Mouse (Mus musculus) kidney, embryonic 15.5 days (tissue): ENCODE measurements around the gene Cfap58. TPM values are rescaled to one million over a fixed set of nuclear protein-coding genes. Genes with fewer than 3 reads are reported as not detected.

Experiments used
- ATAC-seq: fragments of 200-750 bp; cut with Nextera tagmentation; replicated peaks from 2 replicates; pipeline ENCODE4 v1.8.0; 2017; ENCODE audit warnings: moderate TSS enrichment; ENCODE audit not compliant: low FRiP score
- H3K27ac ChIP-seq: fragments of 300-500 bp; sonication (generic); 2 replicates; pipeline ENCODE4 v1.5.1; 2015; ENCODE audit warnings: mild to moderate bottlenecking, inconsistent platforms
- H3K27me3 ChIP-seq: fragments of 300-500 bp; sonication (generic); 2 replicates; pipeline ENCODE4 v1.6.1; 2015; ENCODE audit warnings: inconsistent platforms
- H3K36me3 ChIP-seq: fragments of 300-500 bp; sonication (generic); 2 replicates; pipeline ENCODE4 v1.6.1; 2015; ENCODE audit warnings: inconsistent platforms
- H3K4me1 ChIP-seq: fragments of 300-500 bp; sonication (generic); 2 replicates; pipeline ENCODE4 v1.6.1; 2015; ENCODE audit warnings: inconsistent platforms
- H3K4me2 ChIP-seq: fragments of 300-500 bp; sonication (generic); 2 replicates; pipeline ENCODE4 v1.6.1; 2015; ENCODE audit warnings: moderate library complexity, mild to moderate bottlenecking, inconsistent platforms
- H3K4me3 ChIP-seq: fragments of 300-500 bp; sonication (generic); replicated peaks from 2 replicates; pipeline ENCODE4 v1.5.1; 2015; ENCODE audit warnings: mild to moderate bottlenecking, inconsistent platforms
- H3K9ac ChIP-seq: fragments of 300-500 bp; sonication (generic); 2 replicates; pipeline ENCODE4 v1.6.1; 2015; ENCODE audit warnings: mild to moderate bottlenecking, inconsistent platforms
- H3K9me3 ChIP-seq: fragments of 300-500 bp; sonication (generic); replicated peaks from 2 replicates; pipeline ENCODE4 v1.6.1; 2016; ENCODE audit warnings: inconsistent platforms
- WGBS: fragments of 180-500 bp; shearing (Covaris S2); methylation state at CpG from one replicate; pipeline ENCODE4 v1.1.7; 2015; ENCODE audit warnings: mixed read lengths; 5-methylcytosine and 5-hydroxymethylcytosine counted together
- polyA plus RNA-seq: library from polyadenylated mRNA; unstranded; fragments of >200 nt; fragmentation: Nextera tagmentation; extraction: Ambion mirVana; gene quantifications from 2 replicates; pipeline ENCODE4 v1.2.1, GENCODE M21; 2015

The Cfap58 gene
- polyA plus RNA-seq, 1 experiment from 2014 or later, result not detected

DNA sequence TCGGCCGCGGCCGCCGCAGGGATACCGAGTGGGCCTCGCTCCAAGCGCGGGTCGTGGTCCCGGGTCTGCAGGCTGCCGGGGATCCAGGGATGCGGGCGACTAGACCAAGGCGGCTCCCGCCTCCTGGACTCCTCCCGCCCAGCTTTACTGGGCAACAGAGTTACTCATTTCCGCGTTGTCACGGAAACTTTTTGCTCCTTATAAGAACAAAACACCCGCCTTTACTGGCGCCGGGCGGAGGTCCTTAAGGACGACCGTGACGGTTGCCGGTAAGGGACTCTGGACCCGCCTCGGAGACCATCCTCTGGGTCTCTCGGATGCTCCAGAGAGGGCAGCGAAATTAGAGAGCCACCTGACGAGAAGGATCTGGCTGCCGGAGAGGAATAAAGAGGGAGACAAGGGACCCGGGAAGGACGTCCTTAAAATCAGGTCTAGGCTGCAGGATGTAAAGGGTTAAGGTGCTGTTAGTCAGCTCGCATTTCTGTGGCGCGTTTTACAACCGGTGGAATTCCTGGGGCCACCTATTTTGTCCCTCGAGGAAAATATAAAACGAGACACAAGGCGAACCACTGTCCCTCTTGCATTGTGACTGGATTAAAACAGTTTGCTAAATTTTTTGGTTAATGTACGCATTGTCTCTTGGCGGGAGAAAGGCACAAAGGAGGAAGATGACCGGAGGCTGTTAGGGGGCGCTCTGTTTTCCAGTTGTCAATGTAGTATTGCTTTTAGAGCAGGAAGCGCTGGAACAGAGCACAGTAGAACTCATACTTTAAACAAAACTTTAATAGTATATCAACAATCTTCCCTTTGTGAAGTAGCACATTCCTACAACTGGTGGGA is 18.1 kb upstream of the Cfap58 start, which contains the start of the genes Cfap43 and Itprip:
TSS of gene Cfap43 (minus strand) at position 162 of the 840 bp plus-strand sequence.
TSS of gene Itprip (minus strand) at position 174 of the 840 bp plus-strand sequence.
- under 1% methylated on average over 48 of the region's 48 CpGs for WGBS
- ATAC-seq, result peak; percentile 89

DNA sequence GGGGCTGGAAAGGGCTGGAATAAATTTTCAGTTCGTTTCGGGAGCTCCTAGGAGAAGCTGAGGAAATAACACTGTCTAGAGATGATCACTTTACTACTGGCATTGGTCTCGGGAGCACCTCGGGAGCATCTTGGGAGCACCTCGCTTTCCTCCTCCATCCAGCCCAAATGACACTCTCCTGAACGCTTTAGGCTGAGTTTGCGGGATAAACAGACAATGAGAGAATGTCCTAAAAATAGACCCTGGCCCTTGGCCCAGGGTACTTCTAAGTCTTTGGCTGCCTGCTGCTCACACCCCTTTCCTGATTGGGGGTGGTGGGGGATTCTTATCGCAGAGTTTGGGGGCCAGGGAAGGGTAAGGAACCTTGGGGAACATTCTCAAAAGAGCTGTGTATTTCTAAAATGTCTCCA is 17.5 kb upstream of the Cfap58 start:
- peak overlapping the region; percentile 98 for H3K27ac ChIP-seq
- H3K4me3 ChIP-seq, result peak overlapping the region; percentile 90
- peaks cover 24% of the 10 kb centered on the region for H3K4me1 ChIP-seq
- peak; percentile 3; the same call in 1 of the 2 replicates for ATAC-seq
- H3K27me3 ChIP-seq, result no peaks in the 10 kb centered on the region
- peak overlapping the region; percentile 87 for H3K9ac ChIP-seq
- no peaks in the 10 kb centered on the region for H3K36me3 ChIP-seq
- no peaks in the 10 kb centered on the region for H3K9me3 ChIP-seq
- H3K4me2 ChIP-seq, result peak overlapping the region; percentile 78
- WGBS, result 2% methylated on average over 8 of the region's 8 CpGs

More for the DNA sequence above, 18.1 kb upstream of the Cfap58 start, which contains the start of the genes Cfap43 and Itprip:
- Histone ChIP-seq H3K27ac (peak within 1 kb of the TSS; percentile 98), H3K9me3 (no peaks in the 10 kb centered on the region), H3K4me2 (peak within 1 kb of the TSS; percentile 78), H3K4me3 (peak within 1 kb of the TSS; percentile 90), H3K9ac (peak within 1 kb of the TSS; percentile 87), H3K4me1 (peaks cover 24% of the 10 kb centered on the region), H3K27me3 (no peaks in the 10 kb centered on the region), H3K36me3 (0 out of 2 replicates have a peak, but pooled peaks cover under 1% of the 10 kb centered on the region)

DNA sequence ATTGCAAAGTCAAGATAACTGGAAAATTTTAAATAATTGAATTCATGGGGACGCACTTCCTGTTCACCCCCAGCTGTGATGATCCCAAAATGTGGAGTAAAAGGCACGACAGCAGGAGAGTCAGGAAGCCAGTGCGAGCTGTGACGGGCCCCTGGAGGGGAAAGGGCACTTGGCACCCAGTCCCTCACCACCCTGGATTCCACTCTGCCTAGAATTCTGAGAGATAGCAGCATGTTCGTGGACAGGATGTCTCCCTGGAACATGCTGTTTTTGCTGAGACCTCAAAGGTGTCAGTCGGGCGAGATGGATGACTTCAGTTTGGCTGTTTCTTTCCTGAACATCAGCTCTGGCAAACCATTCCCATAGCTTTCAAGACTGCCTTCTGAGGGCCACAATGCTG is 11.7 kb upstream of the Cfap58 start:
- H3K9me3 ChIP-seq, result 0 out of 2 replicates have a peak, but pooled peaks cover 4% of the 10 kb centered on the region
- H3K4me3 ChIP-seq, result no peak overlapping the region
- no peaks in the 10 kb centered on the region for H3K27me3 ChIP-seq
- H3K9ac ChIP-seq, result no peak overlapping the region
- H3K4me1 ChIP-seq, result peaks cover 9% of the 10 kb centered on the region
- 67% methylated on average over 7 of the region's 7 CpGs for WGBS
- H3K4me2 ChIP-seq, result no peak overlapping the region
- no peaks in the 10 kb centered on the region for H3K36me3 ChIP-seq
- 0 out of 2 replicates have a peak overlapping the region, but pooled peaks have one; percentile 14 for H3K27ac ChIP-seq
- no peak for ATAC-seq

DNA sequence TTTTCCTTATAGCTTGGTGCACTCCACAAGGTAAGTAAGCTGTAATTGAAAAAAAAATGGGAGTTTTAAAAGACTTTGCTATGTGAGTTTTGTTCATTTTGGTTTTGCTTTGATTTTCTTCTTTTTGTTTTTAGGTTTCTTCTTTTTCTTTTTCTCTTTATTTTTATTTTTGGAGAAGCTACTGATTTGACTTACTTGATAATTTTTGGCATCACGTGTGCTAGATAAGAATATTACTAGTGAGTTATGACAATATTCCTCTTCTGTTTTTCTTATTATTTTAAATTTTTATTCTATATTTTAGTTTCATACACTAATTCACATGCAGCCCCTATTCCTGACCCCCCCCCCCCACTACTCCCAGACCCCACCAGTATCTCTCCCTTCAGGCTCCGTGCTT is 10.4 kb upstream of the Cfap58 start:
- no peak overlapping the region for H3K9ac ChIP-seq
- H3K4me3 ChIP-seq, result no peak overlapping the region
- 94% methylated on average over 2 of the region's 2 CpGs for WGBS
- 0 out of 2 replicates have a peak, but pooled peaks cover 4% of the 10 kb centered on the region for H3K9me3 ChIP-seq
- H3K4me1 ChIP-seq, result peaks cover 9% of the 10 kb centered on the region
- no peak overlapping the region for H3K4me2 ChIP-seq
- ATAC-seq, result no peak
- no peak overlapping the region for H3K27ac ChIP-seq
- no peaks in the 10 kb centered on the region for H3K36me3 ChIP-seq
- H3K27me3 ChIP-seq, result no peaks in the 10 kb centered on the region

DNA sequence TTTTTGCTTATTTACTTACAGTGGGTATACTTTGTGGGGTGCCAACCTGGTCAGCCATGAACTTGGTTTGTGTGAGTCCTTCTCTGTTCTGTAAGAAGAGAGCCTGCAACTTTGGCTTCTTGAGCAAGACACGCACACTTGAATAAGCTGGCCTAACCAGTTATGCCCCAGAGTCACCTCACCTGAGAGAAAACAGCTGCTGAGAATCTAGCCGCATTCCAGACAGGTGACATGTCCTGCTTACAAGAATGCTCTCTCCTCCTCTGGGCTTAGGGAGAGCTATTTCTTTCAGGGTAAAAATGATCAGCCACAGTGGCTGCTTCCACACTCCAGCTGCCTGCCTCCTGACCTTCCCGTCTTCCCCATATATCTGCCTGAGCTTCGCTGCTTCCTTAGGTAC is 8.4 kb upstream of the Cfap58 start:
- H3K4me2 ChIP-seq, result no peak overlapping the region
- H3K27ac ChIP-seq, result 0 out of 2 replicates have a peak overlapping the region, but pooled peaks have one; percentile 10
- 55% methylated on average over 4 of the region's 4 CpGs for WGBS
- H3K9ac ChIP-seq, result no peak overlapping the region
- no peaks in the 10 kb centered on the region for H3K27me3 ChIP-seq
- no peaks in the 10 kb centered on the region for H3K36me3 ChIP-seq
- H3K4me1 ChIP-seq, result peaks cover 9% of the 10 kb centered on the region
- no peak for ATAC-seq
- H3K9me3 ChIP-seq, result 0 out of 2 replicates have a peak, but pooled peaks cover 4% of the 10 kb centered on the region
- H3K4me3 ChIP-seq, result no peak overlapping the region

DNA sequence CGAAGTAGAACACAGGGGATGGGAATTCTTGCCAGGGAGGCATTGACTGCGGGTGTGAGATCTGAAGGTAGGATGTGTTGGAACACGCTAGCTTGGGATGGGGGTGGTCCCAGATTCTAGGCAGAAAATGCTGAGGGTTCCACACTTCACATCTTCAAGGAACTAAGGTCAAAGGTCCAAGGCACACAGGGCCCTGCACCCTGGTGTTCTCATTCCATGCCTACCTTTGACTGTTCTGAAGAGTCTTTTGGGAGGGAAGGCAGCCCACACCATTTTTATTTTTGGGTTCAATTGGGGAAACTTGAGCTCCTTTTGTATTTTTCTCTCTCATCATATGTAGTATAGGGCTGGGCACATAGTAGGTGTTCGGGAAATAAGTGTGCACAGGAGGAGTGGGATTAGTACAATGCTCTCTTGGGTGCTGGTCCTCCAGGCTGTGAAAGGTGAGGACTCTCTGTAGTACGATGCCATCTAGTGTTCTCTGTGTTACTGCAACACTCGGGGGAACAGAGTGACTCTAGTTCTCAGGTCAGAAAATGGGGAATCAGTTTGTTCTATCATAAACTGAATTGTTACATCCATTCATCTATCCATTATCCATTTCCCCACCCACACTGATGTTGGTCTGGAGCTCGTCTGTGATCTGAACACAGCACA is 5.4 kb upstream of the Cfap58 start:
- 40% methylated on average over 7 of the region's 7 CpGs for WGBS
- Histone ChIP-seq H3K27ac (no peak overlapping the region), H3K9me3 (0 out of 2 replicates have a peak, but pooled peaks cover 4% of the 10 kb centered on the region), H3K4me2 (no peak overlapping the region), H3K9ac (no peak overlapping the region), H3K36me3 (no peaks in the 10 kb centered on the region), H3K4me1 (peaks cover 11% of the 10 kb centered on the region), H3K27me3 (no peaks in the 10 kb centered on the region), H3K4me3 (no peak overlapping the region)
- peak; percentile 67; the same call in 1 of the 2 replicates for ATAC-seq

DNA sequence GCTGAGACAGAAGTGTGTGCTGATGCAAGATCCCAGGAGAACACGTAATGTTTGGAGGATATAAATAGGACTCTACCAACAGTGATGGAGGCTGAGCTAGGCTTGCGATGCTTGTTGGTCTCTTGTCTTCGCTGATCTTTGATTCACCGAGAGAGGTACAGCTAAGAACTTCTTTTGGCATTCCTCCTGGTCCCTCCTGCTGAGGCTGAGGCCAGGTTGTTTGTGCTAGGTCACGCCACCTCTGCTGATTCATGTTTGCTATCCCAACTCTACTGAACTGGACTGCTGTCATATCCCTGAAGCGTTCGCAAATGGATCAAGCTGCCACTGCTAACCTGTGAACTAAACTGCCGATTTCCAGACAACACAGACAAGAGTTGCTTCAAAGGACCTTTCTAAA is 3.3 kb upstream of the Cfap58 start:
- no peak for ATAC-seq
- 95% methylated on average over 8 of the region's 8 CpGs for WGBS

DNA sequence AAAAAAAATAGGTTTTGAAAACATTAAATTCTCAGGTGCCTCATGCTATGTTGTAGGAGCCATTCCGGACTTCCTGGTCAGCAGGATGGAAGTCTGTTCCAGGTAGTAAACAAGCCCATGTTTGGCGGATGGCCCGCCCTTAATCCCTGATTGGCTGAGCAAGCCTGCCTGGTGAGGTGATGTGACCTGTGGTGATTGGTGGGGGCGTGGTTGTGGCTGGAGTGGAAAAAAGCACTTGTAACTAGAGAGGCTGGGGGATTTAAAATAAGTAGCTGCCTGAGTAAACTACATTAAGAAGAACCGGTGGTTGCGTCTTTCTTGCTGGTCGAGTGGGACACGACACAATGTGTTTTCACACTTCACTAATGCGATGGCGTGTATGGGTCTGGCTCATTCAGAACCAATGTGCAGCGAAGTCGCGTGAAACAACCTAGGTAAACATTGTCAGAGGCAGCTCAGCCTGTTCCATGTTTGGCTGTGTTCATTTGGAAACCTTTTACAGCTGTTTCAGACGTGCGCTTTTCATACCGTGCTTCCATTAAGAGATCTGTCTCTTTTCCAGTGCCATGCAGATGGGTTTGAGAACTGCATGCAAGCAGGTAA is 2.7 kb upstream of the Cfap58 start:
- Histone ChIP-seq H3K36me3 (no peaks in the 10 kb centered on the region), H3K4me3 (no peak overlapping the region), H3K9me3 (no peaks in the 10 kb centered on the region), H3K9ac (no peak overlapping the region), H3K4me2 (no peak overlapping the region), H3K4me1 (peaks cover 13% of the 10 kb centered on the region), H3K27me3 (peaks cover 13% of the 10 kb centered on the region), H3K27ac (no peak overlapping the region)
- no peak for ATAC-seq
- 73% methylated on average over 16 of the region's 16 CpGs for WGBS

More for the DNA sequence above, 3.3 kb upstream of the Cfap58 start:
- no peak overlapping the region for H3K4me3 ChIP-seq
- no peak overlapping the region for H3K9ac ChIP-seq
- H3K4me1 ChIP-seq, result peaks cover 19% of the 10 kb centered on the region
- no peak overlapping the region for H3K4me2 ChIP-seq
- H3K27ac ChIP-seq, result no peak overlapping the region
- peaks cover 13% of the 10 kb centered on the region for H3K27me3 ChIP-seq
- H3K36me3 ChIP-seq, result no peaks in the 10 kb centered on the region
- no peaks in the 10 kb centered on the region for H3K9me3 ChIP-seq

DNA sequence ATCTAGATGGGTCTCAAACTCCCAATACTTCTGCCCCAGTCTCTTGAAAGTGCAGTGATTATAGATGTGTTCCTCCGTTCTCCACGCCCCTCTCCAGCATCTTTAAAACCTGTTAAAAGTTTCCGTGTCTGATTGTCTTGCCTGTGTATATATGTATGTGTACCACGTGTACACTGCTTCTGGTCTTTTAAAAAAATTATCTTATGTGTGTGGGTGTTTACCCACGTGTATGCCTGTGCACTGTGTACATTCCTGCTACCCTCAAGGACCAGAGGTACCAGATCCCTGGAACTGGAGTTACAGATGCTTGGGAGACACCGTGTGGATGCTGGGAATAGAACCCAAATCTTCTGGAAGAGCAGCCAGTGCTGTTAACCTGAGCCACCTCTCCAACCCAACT is 1.9 kb upstream of the Cfap58 start:
- WGBS, result 87% methylated on average over 6 of the region's 6 CpGs
- no peak overlapping the region for H3K4me2 ChIP-seq
- no peaks in the 10 kb centered on the region for H3K9me3 ChIP-seq
- H3K4me3 ChIP-seq, result no peak overlapping the region
- ATAC-seq, result no peak
- H3K27ac ChIP-seq, result no peak overlapping the region
- H3K4me1 ChIP-seq, result peaks cover 12% of the 10 kb centered on the region
- no peaks in the 10 kb centered on the region for H3K36me3 ChIP-seq
- peaks cover 19% of the 10 kb centered on the region for H3K27me3 ChIP-seq
- H3K9ac ChIP-seq, result no peak overlapping the region

DNA sequence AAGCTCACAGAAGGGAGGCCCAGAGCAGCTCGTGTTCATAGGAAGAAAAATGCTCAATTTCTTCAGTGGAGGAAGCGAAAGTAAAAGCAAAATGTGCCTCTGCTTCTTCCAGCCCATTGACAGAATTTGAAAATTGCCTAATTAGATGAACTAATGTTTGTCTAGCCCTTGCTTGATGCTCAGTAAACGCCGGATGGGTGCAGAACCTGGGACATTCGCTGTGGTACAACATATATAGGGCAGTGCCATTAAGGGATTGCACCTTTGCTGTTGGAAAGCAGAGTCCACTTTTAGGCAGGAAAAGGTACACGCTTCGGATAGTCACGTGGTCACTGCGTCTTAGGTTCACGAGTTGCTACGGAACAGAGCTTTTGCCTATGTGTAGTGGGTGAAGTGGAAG is 985 bp upstream of the Cfap58 start:
- no peak overlapping the region for H3K27ac ChIP-seq
- no peak for ATAC-seq
- WGBS, result 93% methylated on average over 11 of the region's 11 CpGs

DNA sequence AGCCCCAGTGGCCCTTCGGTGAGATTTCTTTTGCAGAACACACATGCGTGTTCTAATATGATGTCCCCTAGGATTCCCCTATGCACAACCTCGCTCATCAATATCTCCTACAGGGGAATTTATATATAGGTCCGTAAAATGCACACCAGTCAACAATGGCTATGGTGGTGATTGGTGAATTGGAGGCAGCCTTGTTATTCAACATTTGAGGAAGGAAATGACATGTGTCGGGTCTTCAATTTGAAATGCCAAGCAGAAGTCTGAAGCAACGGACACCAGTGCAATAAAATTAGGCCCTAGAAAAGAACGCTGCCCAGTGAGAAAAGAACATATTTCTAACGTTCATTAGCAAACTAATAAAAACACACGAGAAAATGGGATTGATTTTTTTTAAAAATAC is 537 bp upstream of the Cfap58 start:
- Histone ChIP-seq H3K4me3 (peak overlapping the region; percentile 45), H3K9ac (no peak overlapping the region), H3K4me2 (peak overlapping the region; percentile 82), H3K9me3 (no peaks in the 10 kb centered on the region), H3K36me3 (no peaks in the 10 kb centered on the region), H3K27ac (no peak overlapping the region), H3K4me1 (peaks cover 12% of the 10 kb centered on the region), H3K27me3 (peaks cover 26% of the 10 kb centered on the region)
- no peak for ATAC-seq
- WGBS, result 64% methylated on average over 9 of the region's 9 CpGs

More for the DNA sequence above, 985 bp upstream of the Cfap58 start:
- H3K27me3 ChIP-seq, result peaks cover 26% of the 10 kb centered on the region
- no peaks in the 10 kb centered on the region for H3K9me3 ChIP-seq
- H3K4me3 ChIP-seq, result no peak overlapping the region
- peaks cover 12% of the 10 kb centered on the region for H3K4me1 ChIP-seq
- no peaks in the 10 kb centered on the region for H3K36me3 ChIP-seq
- H3K9ac ChIP-seq, result no peak overlapping the region
- no peak overlapping the region for H3K4me2 ChIP-seq
